Mouse (Mus musculus): ENCODE results near the gene Ttc30a2.

DNA sequence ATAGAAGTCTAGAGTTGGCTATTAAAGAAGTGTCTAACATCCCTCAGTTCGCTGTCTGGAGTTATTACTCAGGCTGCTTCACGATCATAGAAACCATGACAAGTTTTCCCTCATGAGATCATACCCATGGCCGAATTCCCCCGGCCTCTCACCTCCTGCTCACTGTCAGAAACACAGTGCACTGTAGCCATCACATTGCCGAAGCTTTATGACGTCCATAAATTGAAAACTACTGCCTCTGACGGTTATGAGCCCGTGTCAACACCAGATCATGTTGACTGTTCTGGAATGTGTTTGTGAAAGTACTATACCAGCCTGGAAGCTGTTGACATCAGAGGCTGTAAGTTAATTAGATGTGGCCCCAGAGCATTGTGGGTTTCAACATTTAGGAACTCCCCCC lies 27.3 kb downstream of the Ttc30a2 start:
- no peak for TF ChIP-seq CTCF (conservative IDR thresholded peaks at IDR 0.05; ENCODE audit: low read length)
- no peak for TF ChIP-seq NANOG (IDR thresholded peaks at IDR 0.05; ENCODE audit: borderline replicate concordance, low read length)
